Mouse (Mus musculus): ENCODE results near the gene Spn.

DNA sequence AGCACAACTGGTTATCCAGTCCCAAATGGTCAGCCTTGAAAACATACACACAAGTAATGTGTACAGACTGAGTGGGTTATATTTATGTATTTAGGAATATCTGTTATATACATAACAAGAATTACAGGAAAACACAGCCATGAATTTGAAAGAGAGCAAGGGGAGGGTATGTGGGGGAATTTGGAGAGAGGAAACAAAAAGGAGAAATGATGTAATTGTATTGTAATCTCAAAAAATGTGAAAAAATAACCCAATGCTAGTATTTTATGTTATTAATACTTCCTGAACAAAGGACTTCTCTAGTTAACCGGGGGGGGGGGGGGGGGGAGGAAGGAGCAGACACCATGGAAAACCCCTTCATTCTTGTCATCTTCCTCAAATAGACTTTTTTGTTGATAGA is 47.1 kb upstream of the Spn start:
- TF ChIP-seq POLR2A (IDR thresholded peaks at IDR 0.05; ENCODE audit: low read depth, low read length) (no peak), CTCF (IDR thresholded peaks at IDR 0.05; ENCODE audit: borderline replicate concordance, insufficient read depth, low read length) (no peak)

Data from embryonic fibroblast, embryonic 13.5 days (primary cell).